Mouse (Mus musculus) neutrophil, adult 5-6 weeks (primary cell): ENCODE measurements at regions not wholly inside any gene's neighbourhood (a gene's known extent, or its start where the extent isn't known, plus 50 kb on each side); places are given as distances from the start of the nearest gene placed in this dataset.
A peak's percentile ranks its signal among the peaks of the same experiment; 100 is the strongest.

Experiments used
- ATAC-seq: fragments of 151-379, 151-347 bp; 2 replicates; pipeline ENCODE4 v1.8.0; 2017; ENCODE audit warnings: mild to moderate bottlenecking, moderate TSS enrichment; ENCODE audit not compliant: insufficient number of reproducible peaks, poor library complexity, low FRiP score, severe bottlenecking; ENCODE audit errors: extremely low read depth

DNA sequence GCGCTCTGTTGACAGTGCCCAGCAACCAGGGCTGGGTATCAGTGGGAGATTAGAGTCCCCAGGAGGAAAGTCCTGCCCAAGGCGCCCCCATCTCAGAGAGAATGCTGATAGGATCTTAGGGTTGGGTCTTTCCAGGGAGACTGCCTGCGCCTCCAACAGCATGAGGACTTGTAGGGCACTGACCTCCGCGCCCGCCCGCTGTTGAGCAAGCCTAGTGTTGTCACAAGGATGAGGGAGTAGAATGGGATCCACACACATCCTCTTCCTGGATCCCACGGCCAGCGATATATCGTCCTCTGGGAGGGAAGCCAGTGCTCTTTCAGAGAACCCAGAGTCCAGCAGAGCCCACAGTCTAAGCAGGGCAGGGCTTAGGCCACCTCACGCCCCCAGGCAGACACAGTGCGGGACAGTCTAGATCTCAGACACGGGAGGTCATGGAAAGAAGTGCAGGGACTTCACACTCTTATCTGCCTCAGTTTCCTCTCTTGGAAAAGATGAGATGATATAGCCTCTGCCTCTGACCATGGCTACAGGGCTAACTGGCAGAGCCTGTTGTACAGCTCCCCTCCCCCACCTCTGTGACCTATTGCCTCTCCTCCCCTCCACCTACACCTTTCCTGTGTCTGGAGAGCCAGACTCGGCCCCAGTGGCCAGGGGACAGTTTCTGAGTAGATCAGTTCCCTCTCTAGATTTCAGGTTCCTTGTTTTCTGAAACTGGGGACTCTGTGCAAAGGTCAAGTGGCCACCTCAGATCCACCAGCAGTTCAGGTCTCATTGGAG, 52.0 kb upstream of the Dusp5 start:
- ATAC-seq, result no peak

DNA sequence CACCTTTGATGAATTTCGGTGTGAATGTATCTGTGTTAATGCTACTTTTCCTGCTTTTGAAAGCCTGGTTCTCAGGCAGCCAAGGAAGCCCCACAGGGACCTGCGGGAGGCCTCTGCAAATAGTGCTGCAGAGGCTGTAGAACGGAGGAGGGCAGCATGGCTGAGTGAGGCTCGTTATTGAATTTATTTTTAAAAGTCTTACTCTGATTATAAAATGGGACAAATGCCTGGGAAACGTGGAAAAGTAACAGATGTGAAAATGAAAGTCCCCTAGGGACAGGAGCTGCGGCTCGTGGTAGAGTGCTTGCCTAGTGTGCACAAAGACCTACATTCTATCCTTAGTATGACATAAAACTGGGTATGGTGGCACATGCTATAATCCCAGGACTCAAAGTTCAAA, 59.7 kb upstream of the Dusp5 start:
- no peak for ATAC-seq

DNA sequence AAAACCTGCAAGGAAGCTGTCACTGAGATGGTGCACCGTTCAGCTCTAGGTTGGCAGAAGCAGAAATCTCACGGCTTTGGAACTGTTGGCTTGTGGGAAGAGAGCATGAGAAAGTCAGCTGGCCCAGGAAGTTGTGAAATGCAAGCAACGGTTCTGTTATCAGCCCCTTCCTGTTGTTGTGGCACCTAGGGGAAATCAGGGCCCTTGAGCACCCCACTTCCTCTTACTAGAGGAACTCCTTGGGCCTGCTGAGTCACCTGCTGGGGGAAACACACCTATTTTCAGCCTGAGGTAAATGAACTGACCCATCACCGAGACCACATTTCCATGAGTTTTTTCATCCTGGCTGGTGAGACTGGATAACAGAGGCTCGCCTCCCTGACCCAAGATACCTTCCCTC, 64.2 kb upstream of the Dusp5 start:
- ATAC-seq, result peak; percentile 84

DNA sequence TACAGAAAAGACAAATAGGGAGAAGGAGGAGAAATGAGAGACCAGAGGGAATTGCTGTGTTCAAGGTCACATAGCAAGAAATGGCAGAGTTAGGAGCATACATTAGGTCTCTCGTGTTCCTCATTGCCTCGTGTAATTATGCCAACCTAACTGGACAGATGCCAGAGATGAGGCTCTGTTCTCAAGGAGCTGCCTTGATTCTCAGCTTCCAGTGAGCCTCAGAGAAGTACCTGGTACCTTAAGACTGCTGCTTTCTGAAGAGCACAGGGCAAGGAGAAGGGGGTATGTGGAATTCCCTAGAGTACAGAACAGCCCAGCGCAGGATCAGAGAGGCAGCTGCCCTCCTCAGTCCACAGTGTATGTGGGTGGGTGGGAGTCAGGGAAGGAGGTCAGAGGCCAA, 64.8 kb upstream of the Dusp5 start:
- no peak for ATAC-seq

DNA sequence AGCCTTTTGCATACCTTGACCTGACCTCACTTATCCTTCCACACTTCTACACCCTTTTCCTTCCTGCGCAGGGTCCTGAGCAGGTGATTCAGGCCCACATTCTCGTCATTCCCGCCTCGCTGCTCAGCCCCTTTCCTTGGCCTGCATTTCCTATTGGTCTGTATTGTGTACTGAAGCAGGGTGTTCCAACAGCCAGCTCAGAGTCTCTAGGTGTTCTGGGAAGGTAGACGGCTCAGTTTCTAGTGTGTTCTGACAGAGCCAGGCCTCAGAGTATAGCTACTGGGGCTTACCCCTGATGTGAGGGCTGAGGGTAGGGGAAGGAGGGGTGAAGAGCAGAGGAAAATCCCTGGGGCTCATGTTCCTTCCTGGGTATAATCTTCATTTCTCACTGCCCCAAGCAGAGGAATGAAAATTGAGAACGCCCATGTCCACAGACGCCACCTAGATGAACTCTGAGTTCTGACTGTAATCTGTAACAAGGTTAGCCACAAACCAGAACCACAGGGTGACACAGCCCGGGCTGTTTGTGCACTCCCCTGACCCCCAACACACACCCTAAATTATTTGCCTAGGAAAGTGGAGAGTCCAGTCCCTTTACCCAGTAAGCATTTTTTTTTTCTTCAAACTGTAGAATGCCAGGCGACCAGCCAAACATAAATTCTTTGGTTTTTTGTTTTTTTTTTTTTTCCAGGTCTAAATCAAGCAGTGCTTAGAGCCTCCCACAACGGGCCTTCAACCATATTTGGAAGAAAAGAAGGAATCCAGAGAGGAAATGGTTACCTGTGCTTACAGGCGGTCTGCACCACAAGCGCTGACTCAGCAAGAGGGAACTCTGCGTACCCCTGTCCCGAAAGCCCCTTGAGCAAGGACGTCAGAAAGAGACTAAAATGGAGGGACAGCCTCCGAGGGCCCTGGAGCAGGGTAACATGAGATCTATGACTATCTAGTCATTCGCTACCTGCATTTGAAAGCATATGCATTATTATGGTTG, 67.6 kb upstream of the Dusp5 start:
- ATAC-seq, result peak; percentile 13; the same call in 1 of the 2 replicates

DNA sequence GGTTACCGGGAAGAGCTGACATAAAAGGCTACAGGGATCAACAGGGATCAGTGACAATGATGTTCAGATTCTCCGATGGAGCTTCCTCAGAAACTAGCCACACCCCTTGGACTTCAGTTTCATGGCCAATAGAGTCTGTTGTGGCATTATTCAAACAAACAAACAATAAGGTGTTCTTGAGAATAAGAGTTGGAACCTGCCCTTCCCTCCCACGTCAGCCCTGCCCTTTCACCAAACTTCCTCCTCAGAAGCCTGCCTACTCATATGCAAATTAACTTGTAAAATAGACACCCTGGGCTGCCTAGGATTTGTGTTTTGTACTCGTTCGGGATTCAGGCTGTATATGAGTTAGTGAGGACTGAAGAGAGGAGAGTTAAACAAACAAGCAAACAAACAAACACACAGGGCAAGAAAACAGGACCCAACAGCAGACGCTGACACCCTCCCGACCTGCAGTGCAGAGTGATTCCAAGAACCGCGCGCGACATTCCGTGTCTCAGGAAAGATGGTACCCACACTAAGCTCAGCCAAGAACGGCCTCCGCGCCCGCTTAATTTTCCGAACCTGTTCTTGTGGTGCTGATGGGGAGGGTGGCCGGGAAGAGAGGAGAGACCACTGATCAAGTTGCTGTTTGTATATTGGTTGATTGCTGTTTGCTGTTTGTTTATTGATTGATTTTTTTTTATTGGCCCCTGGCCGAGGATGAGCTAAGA, 68.4 kb upstream of the Dusp5 start:
- ATAC-seq, result peak; percentile 59

DNA sequence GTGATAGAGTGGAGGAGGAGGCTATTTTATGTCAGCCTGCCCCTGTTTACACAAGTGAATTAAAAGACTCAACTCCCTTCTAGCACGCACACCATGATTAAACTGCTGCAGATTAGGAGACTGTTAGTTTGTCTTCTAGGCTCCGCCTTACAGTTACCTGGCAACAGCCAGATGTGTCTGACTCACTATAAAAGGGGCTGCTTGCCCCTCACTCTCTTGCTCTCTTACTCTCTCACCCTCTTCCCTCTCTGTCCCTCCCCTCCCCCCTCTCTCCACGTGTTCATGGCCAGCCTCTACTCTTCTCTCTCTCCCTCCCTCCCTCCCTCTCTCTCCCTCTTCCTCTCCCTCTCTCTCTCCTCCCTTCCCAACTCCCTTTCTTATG, 69.0 kb upstream of the Smndc1 start:
- no peak for ATAC-seq

DNA sequence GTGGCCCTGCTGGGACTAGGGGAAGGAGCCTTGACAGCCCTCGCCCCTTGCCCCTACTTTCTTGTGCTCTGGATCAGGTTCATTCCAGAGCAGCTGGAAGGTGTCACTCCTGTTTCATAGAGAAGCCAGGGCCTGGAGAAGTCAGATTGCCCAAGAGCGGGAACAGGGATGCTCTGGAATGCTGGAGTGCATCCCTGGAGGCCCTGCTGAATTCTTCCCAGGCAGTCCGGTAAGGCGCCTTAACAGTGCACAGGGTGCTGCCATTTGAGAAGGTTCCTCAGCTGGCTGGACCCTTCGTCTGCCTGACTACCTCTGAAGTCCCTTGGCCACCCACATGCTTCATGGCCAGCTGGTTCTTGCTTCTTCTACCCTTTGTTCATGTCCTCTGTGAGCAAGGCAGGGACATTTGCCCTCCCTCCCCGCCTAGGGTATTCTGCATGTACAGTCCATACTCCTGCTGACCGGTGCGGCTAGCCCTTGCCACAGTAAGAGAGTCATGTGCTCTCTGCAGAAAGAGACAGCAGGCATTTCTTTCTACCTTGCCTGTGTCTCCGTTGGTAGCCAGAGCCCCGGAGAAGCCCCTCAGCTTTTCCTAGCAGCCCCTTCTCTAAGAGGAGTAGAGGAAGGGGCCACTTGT, 68.5 kb upstream of the Smndc1 start:
- ATAC-seq, result no peak

DNA sequence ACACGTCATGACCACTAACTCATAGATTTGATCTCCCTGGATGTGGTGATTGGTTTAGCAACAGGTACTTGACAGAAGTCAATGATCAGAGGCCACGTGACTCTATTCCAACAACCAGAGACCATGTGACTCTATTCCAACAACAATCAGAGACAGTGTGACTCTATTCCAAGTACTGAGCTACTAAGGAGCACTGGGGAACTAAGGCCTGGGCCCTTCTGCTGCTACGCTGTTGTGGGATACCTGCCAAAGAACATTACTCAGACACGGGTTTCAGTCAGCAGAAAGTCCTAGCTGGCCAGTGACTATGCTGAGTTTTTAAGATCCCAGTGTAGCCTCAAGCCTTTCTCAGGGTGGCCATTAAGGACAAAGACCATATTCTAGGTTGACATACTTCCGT, 66.3 kb upstream of the Smndc1 start:
- no peak for ATAC-seq

DNA sequence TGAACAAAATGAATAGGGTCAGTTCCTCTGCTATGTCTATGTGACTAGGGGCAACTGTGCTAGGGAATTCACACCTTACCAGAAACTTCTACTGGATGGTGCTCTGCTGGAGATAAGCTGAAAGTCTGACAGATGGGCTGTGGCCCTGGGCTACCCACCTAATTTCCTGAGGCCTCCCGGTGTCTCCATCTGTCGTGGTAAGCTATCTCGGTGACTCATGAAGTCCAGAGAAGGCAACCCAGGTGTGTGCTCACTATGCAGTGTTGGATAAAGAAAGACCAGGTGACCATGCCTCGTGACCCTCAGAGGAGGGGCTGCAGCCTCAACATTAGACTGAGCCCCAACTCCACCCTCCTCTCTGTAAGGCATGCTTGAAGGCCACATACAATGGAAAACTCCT, 64.2 kb upstream of the Smndc1 start:
- ATAC-seq, result no peak

DNA sequence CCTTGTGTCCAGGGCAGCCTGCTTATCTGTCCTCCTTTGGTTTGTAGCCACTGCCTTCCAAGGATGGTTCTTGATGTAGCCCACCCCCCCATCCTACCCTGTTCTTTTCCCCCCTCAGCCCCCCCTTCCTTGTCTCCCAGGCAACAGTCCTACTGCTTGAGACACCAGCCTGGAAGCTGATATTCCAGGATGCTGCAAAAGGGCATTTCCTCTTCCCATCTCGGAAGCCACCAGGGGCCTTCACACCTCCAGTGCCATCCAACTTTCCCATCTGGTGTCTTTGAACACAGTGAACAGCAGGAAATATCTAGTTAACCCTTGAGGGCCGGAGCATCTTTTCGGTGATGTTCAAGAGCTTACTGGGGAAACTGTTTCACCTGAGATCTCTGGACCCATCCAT, 63.7 kb upstream of the Smndc1 start:
- ATAC-seq, result no peak

DNA sequence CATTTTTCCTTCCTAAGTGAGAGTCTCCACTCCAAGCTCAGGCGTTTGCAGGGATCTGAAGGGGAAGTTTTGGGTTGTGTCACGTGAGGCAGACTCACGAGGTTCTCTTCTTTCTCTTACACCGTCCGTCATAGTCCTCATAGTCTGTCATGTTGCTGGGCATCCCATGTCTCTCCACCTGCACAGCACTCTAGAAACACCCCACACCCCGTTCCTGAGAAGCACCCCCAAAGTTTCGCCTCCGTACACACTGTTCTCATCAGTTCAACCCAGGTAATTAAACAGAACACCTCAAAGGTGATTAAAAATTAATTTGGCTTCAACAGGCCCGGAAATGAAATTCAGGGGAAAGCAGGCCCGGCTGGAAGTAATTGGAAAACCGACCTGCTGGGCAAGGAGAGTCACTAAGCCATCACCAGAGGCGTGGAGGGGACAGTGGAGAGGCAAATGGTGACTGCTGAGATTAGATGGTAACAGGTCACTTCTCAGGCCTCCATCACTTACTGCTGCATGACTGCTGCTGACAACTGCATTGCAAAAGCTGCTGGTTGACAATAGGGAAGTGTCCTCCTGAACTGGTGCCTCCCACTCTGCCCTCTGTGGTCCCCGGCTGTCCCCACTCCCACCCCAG, 63.1 kb upstream of the Smndc1 start:
- no peak for ATAC-seq

DNA sequence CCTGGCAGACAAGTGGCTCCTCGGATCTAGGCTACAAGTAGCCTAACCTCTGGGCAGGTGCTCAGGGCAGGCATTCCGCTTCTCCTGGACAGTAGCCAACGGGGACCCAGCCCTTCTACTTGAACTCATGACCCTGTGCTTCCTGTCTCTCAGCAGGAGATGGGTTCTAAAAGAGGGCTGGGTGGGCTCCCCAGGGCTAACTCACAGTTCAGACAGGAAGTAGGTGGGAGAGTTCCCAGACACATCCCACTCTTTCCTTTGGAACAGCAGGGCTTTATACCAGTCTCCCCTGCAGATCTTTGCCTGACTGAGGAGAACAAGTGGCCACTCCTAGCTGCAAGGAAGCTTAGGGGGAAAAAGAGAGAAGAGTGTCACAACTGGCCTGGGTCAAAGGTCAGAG, 62.0 kb upstream of the Smndc1 start:
- ATAC-seq, result no peak

DNA sequence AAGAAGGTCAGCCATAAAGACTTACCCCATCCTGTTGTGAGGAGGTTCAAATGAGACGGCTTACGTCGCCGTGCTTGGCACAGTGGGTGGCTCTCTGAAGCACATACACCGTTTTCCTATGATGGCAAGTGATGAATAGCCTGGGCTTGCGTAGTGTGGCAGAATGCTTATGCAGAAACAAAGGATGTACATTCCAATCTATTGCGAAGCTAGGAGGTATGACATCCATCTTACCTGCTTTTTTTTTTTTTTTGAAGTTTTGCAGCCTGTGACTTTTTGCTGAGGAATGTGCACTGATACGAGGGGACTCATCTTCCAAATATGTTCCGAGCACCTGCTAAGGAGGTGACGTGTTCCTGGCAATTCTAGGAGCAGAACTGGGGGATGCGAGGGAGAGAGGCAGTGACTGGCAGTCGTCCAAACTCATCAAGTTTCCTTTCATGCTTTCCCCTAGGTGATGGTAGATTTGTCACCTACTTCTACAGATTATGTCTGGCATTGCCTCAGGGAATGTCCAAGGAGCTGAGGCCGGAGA, 61.1 kb upstream of the Smndc1 start:
- ATAC-seq, result no peak

DNA sequence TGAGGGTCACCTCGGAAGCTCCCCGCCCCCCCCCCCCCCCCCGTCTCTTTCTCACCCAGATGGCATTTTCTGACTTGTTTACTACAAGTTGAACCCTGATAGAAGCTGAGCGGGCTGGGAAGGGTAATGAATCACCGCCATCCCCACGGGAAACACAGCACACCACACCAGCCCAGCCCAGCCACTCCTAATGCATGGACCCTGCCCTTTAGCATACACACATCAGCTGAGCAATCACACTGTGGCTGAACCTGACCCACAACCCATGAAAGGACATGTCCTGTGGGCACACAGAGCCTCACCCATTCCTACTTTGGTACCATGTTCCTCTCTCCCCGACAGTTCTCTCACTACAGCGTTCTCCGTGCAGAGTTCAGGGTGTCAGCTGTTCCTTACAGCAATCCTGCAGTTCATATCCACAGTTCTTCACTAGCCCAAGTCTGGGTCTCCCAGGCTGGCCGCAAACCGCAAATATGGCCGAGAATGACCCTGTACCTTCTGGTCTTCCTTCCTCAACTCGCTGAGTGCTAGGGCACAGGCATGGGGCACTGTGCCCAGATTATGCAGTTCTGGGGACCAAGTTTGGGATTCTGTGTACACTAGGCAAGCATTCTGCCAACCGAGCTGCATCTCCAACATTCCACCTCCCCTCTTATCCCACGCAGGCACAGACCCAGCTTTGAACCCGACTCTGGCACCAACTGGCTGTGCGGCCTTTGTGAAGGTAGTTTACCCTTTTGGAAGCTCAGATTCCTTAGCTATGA, 60.4 kb upstream of the Smndc1 start:
- ATAC-seq, result no peak

DNA sequence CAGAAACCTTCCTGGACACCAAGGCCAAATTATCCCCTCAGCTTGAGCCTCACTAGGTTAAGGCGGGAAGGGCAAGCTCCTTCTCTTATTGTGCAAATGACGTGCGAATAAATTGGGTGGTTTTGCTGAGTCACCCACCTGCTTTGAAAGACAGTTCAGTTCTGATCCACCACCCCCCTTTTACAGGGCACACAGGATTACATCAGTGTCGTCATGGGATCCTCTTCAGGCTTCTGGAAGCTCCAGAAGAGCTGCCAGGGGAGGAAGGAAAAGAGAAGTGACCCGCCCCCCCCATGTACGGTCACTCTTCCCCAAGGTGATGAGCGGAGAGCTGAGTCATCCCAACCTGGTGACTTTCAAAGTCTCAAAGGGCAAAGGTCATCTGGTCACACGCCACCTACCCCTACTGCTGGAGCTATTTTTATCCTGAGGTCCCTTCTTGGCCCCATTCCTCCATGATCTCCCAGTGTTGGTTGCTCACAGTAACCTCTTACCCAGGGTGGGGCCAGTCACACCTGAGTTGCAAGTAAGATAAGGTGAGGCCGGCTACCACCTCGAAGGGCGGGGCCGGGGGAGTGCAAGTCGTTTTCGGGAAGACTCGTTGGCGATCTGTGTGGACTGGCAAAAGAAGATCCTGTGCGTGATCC, 58.9 kb upstream of the Smndc1 start:
- ATAC-seq, result peak; percentile 51

DNA sequence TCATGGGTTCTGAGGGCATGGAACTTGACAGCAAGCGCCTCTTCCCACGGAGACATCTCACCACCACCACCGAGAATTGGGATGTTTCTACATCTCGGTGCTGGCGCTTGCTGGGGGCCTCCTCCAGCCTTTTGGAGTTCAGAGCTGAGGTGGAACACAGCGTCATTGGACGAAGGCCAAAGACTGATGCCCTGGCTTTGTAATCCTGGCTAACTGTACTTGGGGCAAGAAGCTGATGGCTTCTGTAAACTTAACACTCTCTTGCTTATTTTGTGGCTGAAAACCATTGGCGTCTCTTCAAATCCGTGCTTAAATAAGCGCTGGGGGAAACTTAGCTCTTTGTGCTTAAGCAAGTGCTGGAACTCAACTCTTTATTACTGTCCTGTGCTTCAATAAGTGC, 57.8 kb upstream of the Smndc1 start:
- no peak for ATAC-seq
